Mouse (Mus musculus): ENCODE data around the gene Kif9. TPM values are rescaled to one million over a fixed set of nuclear protein-coding genes. Genes with fewer than 3 reads are reported as not detected.

The Kif9 gene
- polyA plus RNA-seq, 1 experiment from 2014 or later, result 0.66 TPM

DNA sequence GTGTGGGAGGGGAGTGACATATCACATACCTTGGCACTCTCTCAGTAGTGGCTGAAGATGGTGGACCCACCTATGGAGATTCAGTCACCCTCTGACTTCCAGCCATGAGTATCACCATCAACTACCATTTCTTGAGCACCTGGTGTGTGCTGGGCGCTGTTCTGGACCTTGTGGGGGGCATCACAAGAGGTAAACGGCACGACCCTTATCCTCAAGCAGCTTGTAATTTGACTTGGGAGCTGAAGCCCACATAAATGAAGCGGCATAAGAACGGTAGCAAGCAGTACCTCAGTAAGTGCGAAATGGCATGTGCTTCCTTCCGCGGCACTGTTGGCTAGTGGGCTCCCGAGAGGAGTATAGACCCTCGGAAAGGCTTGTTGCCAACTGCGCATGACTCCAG is 1.2 kb downstream of the Kif9 start:
- ATAC-seq (replicated peaks; ENCODE audit: low FRiP score) (no peak), DNase-seq (ENCODE audit: low spot score) (no peak)
- Histone ChIP-seq H3K27ac (ENCODE audit: low read depth, low read length) (no peak overlapping the region), H3K4me2 (peak overlapping the region; percentile 14), H3K4me1 (replicated peaks; ENCODE audit: control insufficient read depth, insufficient read depth, low read length) (peaks cover 11% of the 10 kb centered on the region), H3K9me3 (ENCODE audit: control insufficient read depth, low read length) (no peaks in the 10 kb centered on the region), H3K27me3 (replicated peaks; ENCODE audit: control insufficient read depth, insufficient read depth, low read length) (peaks cover 7% of the 10 kb centered on the region; the same call in 1 of the 2 replicates), H3K4me3 (ENCODE audit: low read depth, low read length) (no peak overlapping the region), H3K9ac (ENCODE audit: low read depth, low read length) (no peak overlapping the region), H3K36me3 (ENCODE audit: control insufficient read depth, insufficient read depth, low read length) (no peaks in the 10 kb centered on the region; the same call in 1 of the 2 replicates)
- 52% methylated on average over 11 of the region's 11 CpGs for WGBS

DNA sequence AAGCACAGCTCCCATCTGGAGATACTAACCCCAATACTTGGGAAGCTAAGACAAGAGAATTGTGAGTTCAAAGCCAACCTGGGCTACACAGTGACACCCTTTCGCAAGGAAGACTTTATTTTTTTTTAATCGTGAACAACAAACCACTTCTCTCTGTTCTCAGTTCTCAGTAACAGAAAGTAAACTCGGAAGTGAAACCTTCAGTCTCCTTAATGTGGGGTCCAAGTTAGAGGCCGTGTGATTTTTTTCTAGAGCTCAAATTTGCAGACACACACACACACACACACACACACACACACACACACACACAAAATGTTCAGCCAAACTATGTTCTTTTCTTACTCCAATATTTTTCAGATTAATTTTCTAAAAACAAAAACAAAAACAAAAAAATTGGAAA is 1.9 kb downstream of the Kif9 start:
- peaks cover 11% of the 10 kb centered on the region for H3K4me1 ChIP-seq (replicated peaks; ENCODE audit: control insufficient read depth, insufficient read depth, low read length)
- H3K27me3 ChIP-seq (replicated peaks; ENCODE audit: control insufficient read depth, insufficient read depth, low read length), result peaks cover 7% of the 10 kb centered on the region; the same call in 1 of the 2 replicates
- H3K27ac ChIP-seq (ENCODE audit: low read depth, low read length), result no peak overlapping the region
- no peak overlapping the region for H3K4me2 ChIP-seq
- no peak overlapping the region for H3K4me3 ChIP-seq (ENCODE audit: low read depth, low read length)
- DNase-seq (ENCODE audit: low spot score) (no peak), ATAC-seq (replicated peaks; ENCODE audit: low FRiP score) (no peak)
- no peaks in the 10 kb centered on the region for H3K36me3 ChIP-seq (ENCODE audit: control insufficient read depth, insufficient read depth, low read length)
- WGBS, result 68% methylated on average over 4 of the region's 4 CpGs
- no peak overlapping the region for H3K9ac ChIP-seq (ENCODE audit: low read depth, low read length)
- no peaks in the 10 kb centered on the region for H3K9me3 ChIP-seq (ENCODE audit: control insufficient read depth, low read length)

GRCm38 (mm10) chr9:110488841-110489240 is 12.1 kb downstream of the Kif9 start:
- no peaks in the 10 kb centered on the region for H3K9me3 ChIP-seq (ENCODE audit: control insufficient read depth, low read length)
- DNase-seq (ENCODE audit: low spot score) (no peak), ATAC-seq (replicated peaks; ENCODE audit: low FRiP score) (no peak)
- H3K27me3 ChIP-seq (replicated peaks; ENCODE audit: control insufficient read depth, insufficient read depth, low read length), result no peaks in the 10 kb centered on the region
- 61% methylated on average over 4 of the region's 4 CpGs for WGBS
- H3K36me3 ChIP-seq (ENCODE audit: control insufficient read depth, insufficient read depth, low read length), result no peaks in the 10 kb centered on the region
- H3K4me3 ChIP-seq (ENCODE audit: low read depth, low read length), result no peak overlapping the region
- H3K9ac ChIP-seq (ENCODE audit: low read depth, low read length), result no peak overlapping the region
- H3K27ac ChIP-seq (ENCODE audit: low read depth, low read length), result no peak overlapping the region
- no peaks in the 10 kb centered on the region for H3K4me1 ChIP-seq (replicated peaks; ENCODE audit: control insufficient read depth, insufficient read depth, low read length)
- no peak overlapping the region for H3K4me2 ChIP-seq

GRCm38 (mm10) chr9:110490913-110491312 is 14.2 kb downstream of the Kif9 start:
- Histone ChIP-seq H3K27me3 (replicated peaks; ENCODE audit: control insufficient read depth, insufficient read depth, low read length) (no peaks in the 10 kb centered on the region), H3K27ac (ENCODE audit: low read depth, low read length) (no peak overlapping the region), H3K9ac (ENCODE audit: low read depth, low read length) (no peak overlapping the region), H3K9me3 (ENCODE audit: control insufficient read depth, low read length) (no peaks in the 10 kb centered on the region), H3K36me3 (ENCODE audit: control insufficient read depth, insufficient read depth, low read length) (no peaks in the 10 kb centered on the region), H3K4me1 (replicated peaks; ENCODE audit: control insufficient read depth, insufficient read depth, low read length) (no peaks in the 10 kb centered on the region), H3K4me2 (no peak overlapping the region), H3K4me3 (ENCODE audit: low read depth, low read length) (no peak overlapping the region)
- 52% methylated on average over 5 of the region's 5 CpGs for WGBS
- ATAC-seq (replicated peaks; ENCODE audit: low FRiP score) (no peak), DNase-seq (ENCODE audit: low spot score) (no peak)

DNA sequence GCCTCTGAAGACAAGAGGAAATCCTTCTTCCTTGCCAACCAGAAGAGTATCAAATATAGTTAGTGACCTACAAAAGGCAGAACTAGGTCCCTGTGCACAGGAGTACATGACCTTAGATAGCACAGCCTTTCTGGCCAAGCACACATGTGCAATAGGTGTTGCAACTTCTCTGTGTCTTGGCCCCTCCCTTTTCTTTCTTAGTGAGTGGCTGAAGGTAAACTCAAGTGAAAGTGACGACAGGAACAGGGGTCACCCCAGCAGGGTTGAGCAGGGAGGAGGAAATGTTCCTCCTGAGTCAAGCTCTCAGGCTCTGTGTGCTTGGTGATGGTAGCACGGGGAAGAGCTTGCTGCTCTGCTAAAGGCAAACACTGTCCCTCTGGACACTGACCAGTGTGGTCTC is 49.0 kb downstream of the Kif9 start:
- Histone ChIP-seq H3K4me1 (replicated peaks; ENCODE audit: control insufficient read depth, insufficient read depth, low read length) (peaks cover 4% of the 10 kb centered on the region; the same call in 1 of the 2 replicates), H3K27ac (ENCODE audit: low read depth, low read length) (no peak overlapping the region), H3K9ac (ENCODE audit: low read depth, low read length) (no peak overlapping the region), H3K27me3 (replicated peaks; ENCODE audit: control insufficient read depth, insufficient read depth, low read length) (no peaks in the 10 kb centered on the region), H3K4me3 (ENCODE audit: low read depth, low read length) (no peak overlapping the region), H3K9me3 (ENCODE audit: control insufficient read depth, low read length) (no peaks in the 10 kb centered on the region), H3K4me2 (no peak overlapping the region), H3K36me3 (ENCODE audit: control insufficient read depth, insufficient read depth, low read length) (no peaks in the 10 kb centered on the region)
- 42% methylated on average over 2 of the region's 2 CpGs for WGBS
- ATAC-seq (replicated peaks; ENCODE audit: low FRiP score), result no peak
- DNase-seq (ENCODE audit: low spot score), result no peak

DNA sequence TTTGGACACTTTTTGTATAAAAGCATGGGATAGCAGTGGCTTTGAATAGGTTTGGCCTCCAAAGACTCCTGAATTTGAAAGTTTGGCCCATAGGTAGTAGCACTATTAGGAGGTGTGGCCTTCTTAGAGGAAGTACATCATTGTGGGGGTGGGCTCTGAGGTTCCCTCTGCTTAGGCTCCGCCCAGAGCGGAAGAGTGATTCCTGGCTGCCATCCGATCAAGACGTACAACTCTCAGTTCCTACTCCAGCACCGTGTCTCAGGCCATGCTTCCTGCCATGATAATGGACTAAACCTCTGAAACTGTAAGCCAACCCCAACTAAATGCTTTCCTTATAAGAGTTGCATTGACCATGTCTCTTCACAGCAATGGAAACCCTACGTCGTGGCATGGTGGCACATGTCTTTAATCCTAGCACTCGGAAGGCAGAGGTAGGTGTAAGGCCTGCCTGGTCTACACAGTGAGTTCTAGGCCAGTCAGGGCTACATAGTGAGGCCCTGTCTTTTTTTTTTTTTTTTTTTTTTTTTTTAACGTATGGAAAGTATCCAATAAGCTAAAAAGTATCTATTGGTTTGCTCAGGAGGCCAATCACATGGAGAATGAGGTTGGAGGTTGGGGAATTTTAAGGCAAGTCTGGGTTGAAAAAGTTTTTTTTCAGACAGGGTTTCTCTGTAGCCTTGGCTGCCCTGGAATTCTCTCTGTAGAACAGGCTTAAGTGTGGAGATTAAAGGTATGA is 52.4 kb downstream of the Kif9 start:
- Histone ChIP-seq H3K36me3 (ENCODE audit: control insufficient read depth, insufficient read depth, low read length) (no peaks in the 10 kb centered on the region), H3K4me1 (replicated peaks; ENCODE audit: control insufficient read depth, insufficient read depth, low read length) (peaks cover 16% of the 10 kb centered on the region), H3K9ac (ENCODE audit: low read depth, low read length) (peak overlapping the region; percentile 27; the same call in 1 of the 2 replicates), H3K27me3 (replicated peaks; ENCODE audit: control insufficient read depth, insufficient read depth, low read length) (no peaks in the 10 kb centered on the region), H3K4me3 (ENCODE audit: low read depth, low read length) (peak overlapping the region; percentile 45), H3K4me2 (peak overlapping the region; percentile 88), H3K27ac (ENCODE audit: low read depth, low read length) (no peak overlapping the region), H3K9me3 (ENCODE audit: control insufficient read depth, low read length) (no peaks in the 10 kb centered on the region)
- DNase-seq (ENCODE audit: low spot score), result peak; percentile 46
- 45% methylated on average over 9 of the region's 9 CpGs for WGBS
- peak; percentile 24; the same call in 1 of the 2 replicates for ATAC-seq (replicated peaks; ENCODE audit: low FRiP score)

DNA sequence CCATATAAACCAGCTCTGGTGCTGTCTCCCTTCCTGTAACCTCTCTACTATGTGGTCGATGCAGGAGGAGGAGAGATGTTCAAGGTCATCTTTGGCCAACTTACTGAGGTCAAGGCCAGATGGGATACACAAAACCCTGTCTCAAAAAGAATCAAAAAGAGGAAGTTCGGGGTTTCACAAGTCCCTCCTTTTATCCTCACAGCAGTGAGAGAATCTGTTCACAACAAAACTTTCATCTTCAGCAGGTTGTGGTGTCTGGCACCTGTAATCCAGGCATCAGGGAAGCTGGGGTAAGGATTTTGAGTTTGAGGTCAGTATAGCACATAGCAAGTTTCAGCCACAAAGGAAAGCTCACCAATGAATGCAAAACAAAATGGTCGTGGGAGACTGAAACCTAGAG is 53.9 kb downstream of the Kif9 start:
- H3K4me1 ChIP-seq (replicated peaks; ENCODE audit: control insufficient read depth, insufficient read depth, low read length), result peaks cover 31% of the 10 kb centered on the region
- H3K9me3 ChIP-seq (ENCODE audit: control insufficient read depth, low read length), result no peaks in the 10 kb centered on the region
- ATAC-seq (replicated peaks; ENCODE audit: low FRiP score) (no peak), DNase-seq (ENCODE audit: low spot score) (no peak)
- peak overlapping the region; percentile 99; the same call in 1 of the 2 replicates for H3K4me3 ChIP-seq (ENCODE audit: low read depth, low read length)
- 39% methylated on average over 3 of the region's 3 CpGs for WGBS
- no peak overlapping the region for H3K9ac ChIP-seq (ENCODE audit: low read depth, low read length)
- H3K36me3 ChIP-seq (ENCODE audit: control insufficient read depth, insufficient read depth, low read length), result no peaks in the 10 kb centered on the region
- H3K4me2 ChIP-seq, result peak overlapping the region; percentile 88
- H3K27ac ChIP-seq (ENCODE audit: low read depth, low read length), result no peak overlapping the region
- H3K27me3 ChIP-seq (replicated peaks; ENCODE audit: control insufficient read depth, insufficient read depth, low read length), result no peaks in the 10 kb centered on the region

- Histone ChIP-seq H3K27me3 (replicated peaks; ENCODE audit: control insufficient read depth, insufficient read depth, low read length) (no peaks in the 10 kb centered on the region), H3K4me3 (ENCODE audit: low read depth, low read length) (peak overlapping the region; percentile 99), H3K9ac (ENCODE audit: low read depth, low read length) (0 out of 2 replicates have a peak overlapping the region, but pooled peaks have one; percentile 39), H3K9me3 (ENCODE audit: control insufficient read depth, low read length) (no peaks in the 10 kb centered on the region), H3K36me3 (ENCODE audit: control insufficient read depth, insufficient read depth, low read length) (no peaks in the 10 kb centered on the region), H3K4me1 (replicated peaks; ENCODE audit: control insufficient read depth, insufficient read depth, low read length) (peaks cover 31% of the 10 kb centered on the region), H3K4me2 (peak overlapping the region; percentile 88), H3K27ac (ENCODE audit: low read depth, low read length) (peak overlapping the region; percentile 100)
- DNase-seq (ENCODE audit: low spot score) (peak; percentile 38), ATAC-seq (replicated peaks; ENCODE audit: low FRiP score) (no peak)
- 29% methylated on average over 6 of the region's 6 CpGs for WGBS
Observed at GRCm38 (mm10) chr9:110531151-110531791, 54.5 kb downstream of the Kif9 start.
